Mouse (Mus musculus): Measurements from ENCODE around the gene Cst6.

GRCm38 (mm10) chr19:5309025-5309424, 40.3 kb downstream of the Cst6 start:
- no peak for TF ChIP-seq GATA1 (IDR thresholded peaks at IDR 0.05; ENCODE audit: low read length)
- no peak for TF ChIP-seq TAL1 (IDR thresholded peaks at IDR 0.05; ENCODE audit: low read length)

All from erythroblast, embryonic 14.5 days (primary cell).